Mouse (Mus musculus) monocyte, adult 5-6 weeks (primary cell): ENCODE measurements around the gene Dok5. TPM values are rescaled to one million over a fixed set of nuclear protein-coding genes. Genes with fewer than 3 reads are reported as not detected.

Experiments
- ATAC-seq: fragments of 153-309, 156-312 bp; replicated peaks from 2 replicates; pipeline ENCODE4 v1.8.0; 2017; ENCODE audit warnings: mild to moderate bottlenecking; ENCODE audit not compliant: low TSS enrichment, insufficient number of reproducible peaks, severe bottlenecking, poor library complexity, low FRiP score
- total RNA-seq: library from RNA; stranded (forward); fragments of 200-1000, 200-491, 200-594 nt; gene quantifications from 3 replicates; pipeline ENCODE4 v1.2.3, GENCODE M21; 2017

The Dok5 gene
- total RNA-seq = not detected in 3 replicates

DNA sequence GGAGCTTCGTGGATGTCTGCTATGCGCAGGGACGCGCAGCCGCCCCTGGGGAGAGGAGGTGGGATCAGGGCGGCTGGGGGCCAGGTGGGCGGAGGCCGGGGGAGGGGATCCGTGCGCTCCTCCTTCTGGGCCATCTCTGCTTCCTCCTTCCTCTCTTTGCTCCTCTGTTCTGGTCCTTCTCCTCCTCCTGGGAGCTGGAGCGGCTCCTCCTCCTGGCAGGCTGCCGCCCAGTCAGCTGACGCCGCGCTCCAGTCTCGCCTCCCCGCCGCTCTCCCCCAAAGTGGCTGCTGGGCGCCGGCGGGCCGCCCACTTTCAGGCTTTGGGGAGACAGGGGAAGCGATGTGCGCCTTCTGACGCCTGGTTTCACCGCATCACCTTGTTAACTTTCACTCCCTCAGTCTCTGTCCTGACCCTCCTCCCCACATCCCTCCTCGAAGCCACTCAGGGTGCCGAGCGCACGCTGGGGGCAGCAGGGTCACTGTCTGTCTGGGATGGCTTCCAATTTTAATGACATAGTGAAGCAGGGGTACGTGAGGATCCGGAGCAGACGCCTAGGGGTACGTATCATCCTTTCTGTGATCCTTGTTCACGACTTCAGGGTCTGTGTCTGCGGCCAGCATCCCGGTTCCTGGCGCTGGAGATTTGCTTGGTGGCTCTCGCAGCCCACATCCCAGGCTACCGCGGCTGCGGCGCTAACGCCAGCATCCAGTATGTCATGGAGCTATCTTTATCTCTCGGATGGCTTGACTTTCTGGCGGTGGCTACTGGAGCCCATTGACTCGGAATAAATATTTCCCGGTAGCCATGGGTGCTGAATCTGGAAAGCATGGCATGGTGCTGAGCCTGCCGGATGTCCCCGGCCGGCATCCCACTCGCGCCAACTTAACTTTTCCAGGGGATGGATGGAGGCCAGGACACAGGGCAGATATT is at the start of gene Dok5:
TSS of gene Dok5 (plus strand) at position 176 of the 930 bp plus-strand sequence.
- ATAC-seq = no peak

DNA sequence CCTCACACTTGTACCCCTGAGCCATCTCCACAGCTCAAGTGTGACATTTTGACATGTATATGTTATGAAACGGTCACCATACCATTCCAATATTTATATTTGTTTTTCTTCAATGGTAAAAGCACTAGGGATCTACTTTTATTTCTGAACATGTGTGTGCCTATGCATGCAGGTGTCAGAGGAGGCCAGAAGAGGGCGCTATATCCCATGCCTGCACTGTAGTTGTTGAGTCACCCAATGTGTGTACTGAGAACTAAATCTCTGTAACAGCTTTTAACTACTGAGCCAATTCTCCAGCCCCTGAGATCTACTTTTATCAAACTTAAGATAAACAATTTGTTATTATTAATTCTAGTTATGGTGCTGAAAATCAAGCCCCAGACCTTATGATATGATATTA is 48.2 kb upstream of the Dok5 start:
- no peak for ATAC-seq

GRCm38 (mm10) chr2:170695071-170695936 is 36.3 kb upstream of the Dok5 start:
- 0 out of 2 replicates have a peak, but pooled peaks have one; percentile 40 for ATAC-seq

- no peak for ATAC-seq
These were observed 35.6 kb upstream of the Dok5 start for GRCm38 (mm10) chr2:170695937-170696510.

DNA sequence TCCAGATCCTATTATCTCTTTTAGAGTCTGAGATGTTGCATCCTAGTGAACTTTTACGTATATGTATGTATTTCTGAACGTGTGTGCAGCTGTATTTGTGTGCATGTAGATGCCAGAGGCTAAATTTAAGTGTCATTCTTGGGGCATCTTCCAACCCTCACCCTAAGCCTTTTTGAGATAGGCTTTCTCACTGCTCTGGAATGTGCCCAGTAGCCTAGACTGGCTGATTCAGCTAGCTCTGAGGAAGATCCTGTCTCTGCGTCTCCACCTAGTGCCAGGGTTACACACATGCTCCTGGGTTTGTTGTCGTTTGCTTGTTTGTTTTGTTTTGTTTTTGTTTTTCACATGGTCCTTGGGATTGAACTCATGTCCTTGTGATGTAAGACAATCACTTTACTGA is 31.1 kb upstream of the Dok5 start:
- no peak for ATAC-seq

GRCm38 (mm10) chr2:170706488-170706887 is 25.1 kb upstream of the Dok5 start:
- no peak for ATAC-seq

DNA sequence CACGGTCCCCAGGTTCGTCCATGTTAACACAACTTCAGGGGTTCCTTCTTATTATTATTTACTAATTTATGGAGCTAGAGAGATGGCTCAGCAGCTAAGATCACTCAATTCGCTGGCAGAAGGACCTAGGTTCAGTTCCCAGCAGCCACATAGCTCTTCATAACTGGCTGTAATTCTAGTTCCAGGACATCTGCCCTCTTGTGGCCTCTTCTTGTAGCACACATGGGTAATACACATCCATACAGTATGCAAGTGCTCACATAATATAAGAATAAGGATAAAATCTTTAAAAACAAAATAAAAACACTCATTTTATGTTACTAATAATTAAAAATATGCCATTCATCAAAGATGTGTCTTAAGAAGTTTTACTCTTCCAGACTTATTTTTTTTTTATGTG is 23.9 kb upstream of the Dok5 start:
- no peak for ATAC-seq

GRCm38 (mm10) chr2:170708901-170709300 is 22.7 kb upstream of the Dok5 start:
- ATAC-seq = no peak

- no peak for ATAC-seq
These were observed 18.8 kb upstream of the Dok5 start for GRCm38 (mm10) chr2:170712658-170713285.

GRCm38 (mm10) chr2:170720386-170720785 is 11.2 kb upstream of the Dok5 start:
- ATAC-seq = no peak

GRCm38 (mm10) chr2:170724136-170724535 is 7.5 kb upstream of the Dok5 start:
- ATAC-seq = no peak

GRCm38 (mm10) chr2:170724716-170725115 is 6.9 kb upstream of the Dok5 start:
- no peak for ATAC-seq

DNA sequence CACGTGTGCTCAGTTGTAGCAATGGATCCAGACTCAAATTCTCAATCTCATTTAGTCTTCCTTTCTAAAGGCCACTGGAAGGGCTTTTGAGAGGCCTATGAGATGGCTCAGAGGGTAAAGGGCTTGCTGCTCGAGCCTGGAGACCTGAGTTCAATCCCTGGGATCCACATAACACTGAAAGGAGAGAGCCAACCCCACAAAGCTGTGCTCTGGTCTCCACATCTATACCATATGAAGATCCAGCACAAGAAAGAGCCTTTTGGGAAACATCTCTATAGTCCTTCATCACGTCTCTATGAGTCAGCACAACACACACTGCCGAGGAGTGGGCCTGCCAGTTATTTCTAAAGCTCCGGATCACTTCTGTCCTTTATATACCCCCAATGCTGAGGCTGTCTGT is 5.8 kb upstream of the Dok5 start:
- no peak for ATAC-seq

DNA sequence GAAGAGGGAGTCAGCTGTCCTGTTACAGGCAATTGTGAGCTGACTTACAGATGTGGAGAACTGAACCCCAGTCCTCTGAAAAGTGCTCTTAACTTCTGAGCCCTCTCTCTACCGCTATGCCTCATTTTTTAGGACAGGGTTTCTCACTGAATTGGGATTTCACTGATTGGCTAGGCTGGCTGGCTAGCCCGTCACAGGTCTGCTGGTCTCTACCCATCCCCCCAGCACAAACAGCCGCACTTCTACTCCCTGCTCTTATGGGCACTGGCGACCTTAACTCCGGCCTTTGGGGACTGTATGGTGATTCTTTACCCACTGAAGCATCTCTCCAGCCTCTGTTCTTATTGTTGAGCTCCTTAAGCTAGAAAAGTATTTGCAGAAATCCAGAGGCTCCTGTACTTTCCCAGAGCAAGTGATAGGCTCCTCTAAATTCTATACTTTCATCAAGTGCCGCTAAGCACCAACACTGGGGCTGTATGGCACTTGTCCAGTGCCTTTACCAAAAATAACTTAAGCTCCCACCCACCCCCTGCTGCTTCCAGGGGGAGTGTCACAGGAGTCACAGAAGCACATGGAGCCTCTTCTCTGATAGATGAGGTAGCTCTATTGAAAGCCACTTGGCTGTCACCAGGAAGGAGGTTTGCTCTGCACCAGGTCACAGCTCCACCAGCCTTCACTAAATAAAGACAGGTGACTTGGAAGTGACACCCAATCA is 4.5 kb upstream of the Dok5 start:
- ATAC-seq = no peak

- no peak for ATAC-seq
These were observed 2.7 kb upstream of the Dok5 start for GRCm38 (mm10) chr2:170728864-170729263.

GRCm38 (mm10) chr2:170729661-170730060 is 1.9 kb upstream of the Dok5 start:
- no peak for ATAC-seq

DNA sequence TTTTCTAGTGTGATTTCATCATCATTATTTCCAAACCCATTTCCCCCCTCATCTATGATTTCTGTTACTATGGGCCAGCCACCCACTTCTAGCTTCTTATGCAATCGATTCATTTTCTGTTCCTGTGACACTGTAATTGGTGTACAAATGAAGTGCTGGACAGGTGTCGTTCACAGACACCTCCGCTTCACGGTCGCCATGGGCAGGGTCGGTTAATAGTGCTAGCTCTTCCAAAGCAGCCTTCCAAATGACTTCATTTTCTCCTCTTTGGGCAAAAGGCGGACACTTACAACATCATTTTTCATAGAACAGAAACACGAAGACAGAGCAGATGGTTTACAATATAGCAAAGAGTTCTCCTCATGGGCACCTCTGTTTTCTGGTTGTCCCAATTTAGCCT is 1.5 kb upstream of the Dok5 start:
- ATAC-seq = no peak

GRCm38 (mm10) chr2:170730781-170731180 is 826 bp upstream of the Dok5 start:
- ATAC-seq = no peak
